Mouse (Mus musculus): ENCODE results near the gene Nkrf.
A peak's percentile ranks its signal among the peaks of the same experiment; 100 is the strongest.
"Not testable (repeated sequence)": the region's sequence is repeated elsewhere in the genome, so short reads cannot be mapped to it uniquely, and the experiment has no call there.

The Nkrf gene

DNA sequence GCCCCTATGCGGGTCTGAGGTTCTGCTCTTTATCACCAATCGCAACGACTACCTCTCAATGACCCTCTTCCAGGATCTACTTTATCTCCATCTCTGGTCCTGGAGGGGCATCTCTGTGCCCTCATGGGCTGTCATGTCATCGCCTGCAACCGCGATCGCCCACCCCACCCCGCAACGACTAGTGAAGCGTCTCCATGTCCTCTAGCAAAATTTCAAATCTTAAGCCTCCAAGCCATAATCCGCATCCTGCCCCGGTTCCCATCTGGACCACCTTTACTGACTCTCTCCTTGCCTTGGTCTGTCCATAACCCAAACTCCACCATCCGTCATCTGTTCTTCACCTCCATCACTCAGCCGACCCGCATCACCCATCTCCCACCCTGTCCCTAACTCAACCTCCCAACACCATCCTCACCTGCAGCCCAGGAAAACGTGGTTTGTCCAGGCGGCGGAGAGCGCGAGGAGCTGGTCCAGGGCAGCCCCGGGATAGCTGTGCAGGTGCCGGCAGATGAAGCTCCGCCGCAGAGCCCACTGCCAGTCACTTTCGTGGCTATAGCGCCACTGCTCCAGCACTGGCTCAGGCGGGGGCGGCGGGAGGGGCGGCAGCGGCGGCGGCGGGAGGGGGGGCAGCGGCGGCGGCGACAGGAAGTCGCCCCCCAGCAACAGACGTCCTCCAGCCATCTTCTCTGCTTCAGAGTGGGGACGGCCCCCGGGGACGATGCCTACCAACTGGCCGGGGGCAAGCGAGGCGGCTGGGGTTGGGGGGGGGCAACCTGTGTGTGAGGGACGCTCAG lies at the start of gene Nkrf:
Nkrf (minus strand) TSS at position 579 of the 794 bp plus-strand sequence.
- peak; percentile 44 for DNase-seq

DNA sequence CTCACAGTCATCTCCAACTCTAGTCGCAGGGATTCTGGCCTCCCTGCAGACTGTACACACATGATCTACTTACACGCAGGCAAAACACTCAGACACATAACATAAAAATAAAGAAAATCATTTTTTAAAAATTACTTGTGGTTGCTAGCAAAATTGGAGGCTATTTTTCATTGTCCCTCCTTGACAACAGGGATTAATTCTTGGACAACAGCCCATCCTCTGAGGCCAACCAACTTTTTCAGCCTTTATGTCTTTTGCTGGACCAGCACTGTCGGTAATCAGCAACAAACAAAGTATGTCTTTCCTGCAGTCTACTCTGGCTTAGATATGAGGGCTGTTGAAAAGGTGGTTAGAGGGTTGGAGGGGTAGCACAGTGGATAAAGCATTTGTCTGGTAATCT lies 38.4 kb upstream of the Nkrf start:
- no peak for DNase-seq

DNA sequence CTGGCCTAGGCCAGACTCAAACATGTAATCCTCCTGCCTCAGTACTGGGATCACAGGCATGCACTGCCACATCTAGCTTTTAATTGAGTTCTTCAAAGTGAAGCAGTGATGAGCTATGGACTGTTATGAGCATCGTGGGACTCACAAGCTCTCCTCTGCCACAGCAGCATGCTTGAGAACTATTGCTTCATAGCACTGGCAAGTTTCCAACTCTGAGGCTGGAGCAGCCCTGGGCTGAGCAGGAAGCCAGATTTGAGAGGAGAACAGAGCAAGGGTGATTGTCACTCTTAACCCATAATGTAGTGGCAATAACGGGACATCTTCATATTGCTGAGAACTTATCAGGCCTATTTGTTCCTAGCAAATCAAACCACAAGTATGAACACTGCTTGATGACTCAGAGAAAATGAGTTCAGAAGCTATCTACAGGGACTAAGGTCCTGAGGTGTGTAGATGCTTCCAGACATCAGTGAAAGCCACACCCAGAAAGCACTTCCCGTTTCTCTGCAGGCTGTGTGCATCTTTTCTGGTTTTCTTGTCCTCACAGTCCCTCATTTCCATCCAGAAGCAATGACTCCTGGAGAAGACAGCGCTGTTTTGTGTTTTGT lies 37.2 kb upstream of the Nkrf start:
- peak; percentile 24 for DNase-seq

- DNase-seq: no peak
Measured at GRCm38 (mm10) chrX:36935326-36935966, 32.7 kb upstream of the Nkrf start.

- DNase-seq: no peak
Measured at GRCm38 (mm10) chrX:36930574-36930973, 27.9 kb upstream of the Nkrf start.

- DNase-seq: no peak
Measured at GRCm38 (mm10) chrX:36929694-36930093, 27.0 kb upstream of the Nkrf start.

DNA sequence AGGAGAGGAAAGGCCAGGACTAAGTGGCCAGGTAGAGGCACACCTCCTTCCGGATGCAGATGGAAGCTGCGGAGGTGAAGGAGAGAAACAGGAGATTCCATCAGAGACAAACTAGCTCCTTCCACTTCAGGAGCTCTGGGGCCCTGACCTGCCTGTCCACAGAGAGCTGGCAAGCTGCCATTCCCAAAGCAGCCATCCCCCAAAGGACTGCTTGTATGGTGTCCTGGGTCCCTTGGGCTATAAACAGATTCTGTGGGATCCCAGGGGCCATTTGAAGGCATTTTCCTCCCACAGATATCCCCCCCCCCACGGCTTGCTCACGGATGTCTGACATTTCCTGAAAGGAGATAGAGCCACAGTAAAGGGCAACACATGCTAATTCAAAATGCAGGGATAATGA lies 26.1 kb upstream of the Nkrf start:
- DNase-seq: no peak

GRCm38 (mm10) chrX:36921346-36921745 lies 18.6 kb upstream of the Nkrf start:
- DNase-seq: no peak

DNA sequence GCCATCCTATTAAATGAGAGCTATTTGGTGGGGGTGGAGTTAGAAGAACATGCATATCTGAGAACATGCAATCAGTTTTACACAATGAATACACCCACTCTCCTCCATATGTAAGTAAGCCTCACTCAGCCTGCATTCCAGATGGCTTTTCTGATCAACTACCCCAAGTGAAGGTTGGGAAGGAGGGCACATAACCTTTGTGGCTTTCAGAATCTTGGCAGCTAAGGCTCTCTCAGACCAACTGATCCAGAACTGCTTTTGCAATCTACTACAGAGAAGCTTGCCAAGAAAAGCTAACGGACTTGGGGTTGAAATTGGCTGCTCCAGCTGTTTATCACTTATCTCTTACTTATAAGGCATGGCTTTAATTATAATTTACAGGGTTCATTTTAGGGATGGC lies 15.1 kb upstream of the Nkrf start:
- no peak for DNase-seq

DNA sequence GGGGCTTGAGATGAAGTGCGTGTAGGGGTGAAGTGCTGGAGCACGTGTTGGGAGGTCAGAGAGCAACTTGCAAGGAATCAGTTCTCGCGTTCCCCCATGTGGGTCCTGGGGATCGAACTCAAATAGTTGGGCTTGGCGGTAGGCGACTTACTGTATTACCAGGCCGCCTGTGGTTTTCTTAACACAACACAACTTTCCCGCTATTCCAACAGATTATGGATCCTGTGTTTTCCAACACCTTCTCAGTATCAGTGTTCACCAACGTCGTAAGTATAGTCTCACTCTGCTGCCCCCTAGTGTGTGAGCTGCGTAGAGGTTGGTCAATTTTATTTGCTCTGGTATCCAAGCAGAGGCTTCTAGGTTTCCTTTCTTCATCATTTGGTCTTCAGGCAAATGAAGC lies 8.6 kb upstream of the Nkrf start:
- peak; percentile 27 for DNase-seq

GRCm38 (mm10) chrX:36906539-36906938 lies 3.8 kb upstream of the Nkrf start:
- no peak for DNase-seq

DNA sequence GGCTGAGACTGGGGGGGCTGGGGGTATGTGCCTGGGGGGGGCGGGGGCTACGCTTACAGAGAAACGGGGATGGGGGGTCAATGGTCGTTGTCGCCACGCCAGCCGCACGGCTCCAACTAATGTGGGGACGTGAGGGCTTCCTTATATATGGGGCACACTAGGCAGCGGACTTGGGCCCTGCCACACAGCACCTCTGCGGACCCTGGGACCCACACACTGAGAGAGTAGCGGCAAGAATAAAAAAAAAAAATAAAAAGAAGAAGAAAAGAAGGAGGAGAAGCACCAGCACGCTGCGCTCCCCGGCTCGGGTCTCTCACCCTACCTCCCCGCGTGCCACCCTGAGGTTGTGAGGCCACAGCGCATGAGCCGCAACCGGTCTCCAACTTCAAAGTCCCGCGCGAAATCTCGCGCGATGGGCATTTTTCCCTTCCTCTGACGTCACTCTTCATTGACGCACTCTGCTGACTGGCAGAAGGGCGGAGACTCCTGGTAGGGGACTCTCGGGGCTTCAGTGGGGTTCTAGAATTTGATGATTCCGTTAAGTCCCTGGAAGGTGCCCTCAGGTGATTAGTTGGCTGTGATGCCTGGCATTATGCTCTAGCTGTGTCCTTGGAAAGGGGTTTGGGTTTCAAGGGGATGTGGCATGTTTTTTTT lies 543 bp upstream of the Nkrf start:
- DNase-seq: peak; percentile 94

DNA sequence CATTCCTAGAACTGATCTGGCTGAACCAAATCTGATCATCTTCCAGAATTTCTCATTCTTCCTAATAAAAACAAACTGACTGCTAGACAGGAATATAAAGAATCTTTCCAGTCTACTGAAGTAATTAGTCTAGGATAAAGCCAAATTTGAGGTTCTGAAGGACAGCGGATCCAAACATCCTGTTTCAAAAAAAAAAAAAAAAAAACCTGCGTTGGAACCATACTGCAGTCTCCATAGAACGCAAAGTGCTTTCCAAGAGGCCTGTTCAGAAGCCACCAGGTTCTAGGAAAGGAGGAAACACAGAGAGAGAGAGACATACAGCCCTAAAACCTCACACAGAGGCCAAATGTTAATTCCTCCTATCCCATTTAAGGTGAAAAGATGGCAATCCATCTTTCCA lies 1.0 kb downstream of the Nkrf start:
- DNase-seq: no peak

DNA sequence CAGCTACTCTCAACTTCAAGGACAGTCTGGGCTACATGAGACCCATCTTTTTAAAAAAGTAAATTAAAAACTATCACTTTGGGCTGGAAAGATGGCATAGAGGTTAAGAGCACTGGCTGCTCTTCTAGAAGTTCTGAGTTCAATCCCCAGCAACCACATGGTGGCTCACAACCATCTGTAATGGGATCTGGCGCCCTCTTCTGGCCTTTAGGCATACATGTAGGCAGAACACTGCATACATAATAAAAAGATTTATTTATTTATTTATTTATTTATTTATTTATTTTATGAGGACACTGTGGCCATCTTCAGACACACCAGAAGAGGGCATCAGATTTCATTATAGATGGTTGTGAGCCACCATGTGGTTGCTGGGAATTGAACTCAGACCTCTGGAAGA lies 3.8 kb downstream of the Nkrf start:
- not testable (repeated sequence) for DNase-seq

DNA sequence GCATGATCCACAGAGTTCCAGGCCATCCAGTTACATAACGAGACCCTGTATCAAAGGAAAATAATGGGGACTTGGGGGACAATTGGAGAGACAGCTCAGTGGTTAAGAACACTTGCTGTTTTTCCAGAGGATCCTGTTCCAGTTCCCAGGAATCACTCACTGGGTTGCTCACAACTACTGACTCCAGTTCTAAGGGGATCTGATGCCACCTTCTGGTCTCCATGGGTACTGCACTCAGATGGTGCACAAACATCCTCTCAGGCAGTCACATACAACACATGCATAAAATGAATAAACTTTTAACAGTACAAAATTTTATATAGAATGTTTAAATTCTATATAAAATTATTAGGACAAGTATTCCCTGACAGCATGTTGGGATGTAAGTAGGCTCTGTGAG lies 18.0 kb downstream of the Nkrf start:
- no peak for DNase-seq

GRCm38 (mm10) chrX:36874704-36875128 lies 28.0 kb downstream of the Nkrf start:
- DNase-seq: no peak

- DNase-seq: peak; percentile 88
Measured at GRCm38 (mm10) chrX:36874178-36874696, 28.5 kb downstream of the Nkrf start.

DNA sequence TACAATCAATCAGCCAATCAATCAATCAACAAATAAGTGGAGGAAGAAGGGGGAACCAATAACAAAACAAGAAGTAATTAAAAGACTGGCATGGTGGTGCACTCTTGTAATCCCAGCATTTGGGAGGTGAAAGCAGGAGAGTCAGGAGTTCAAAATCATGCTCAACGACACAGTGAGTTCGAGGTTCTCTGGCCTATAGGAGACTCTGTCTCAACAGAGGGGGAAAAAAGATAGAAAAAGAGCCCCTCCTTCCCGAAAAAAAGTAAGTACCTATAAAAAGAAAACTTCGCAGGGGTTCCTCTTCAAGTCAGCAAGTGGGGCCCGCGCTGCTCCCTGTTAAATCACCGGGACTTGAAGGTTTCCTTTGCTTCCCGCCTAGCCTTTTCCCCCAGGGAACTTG lies 28.9 kb downstream of the Nkrf start, which contains the start of the genes Ube2a and C330007P06Rik:
Ube2a (plus strand) TSS at position 136 of the 400 bp plus-strand sequence.
C330007P06Rik (minus strand) TSS at position 347 of the 400 bp plus-strand sequence.
- no peak for DNase-seq

- DNase-seq: no peak
Measured at GRCm38 (mm10) chrX:36870372-36870771, 32.3 kb downstream of the Nkrf start.

DNA sequence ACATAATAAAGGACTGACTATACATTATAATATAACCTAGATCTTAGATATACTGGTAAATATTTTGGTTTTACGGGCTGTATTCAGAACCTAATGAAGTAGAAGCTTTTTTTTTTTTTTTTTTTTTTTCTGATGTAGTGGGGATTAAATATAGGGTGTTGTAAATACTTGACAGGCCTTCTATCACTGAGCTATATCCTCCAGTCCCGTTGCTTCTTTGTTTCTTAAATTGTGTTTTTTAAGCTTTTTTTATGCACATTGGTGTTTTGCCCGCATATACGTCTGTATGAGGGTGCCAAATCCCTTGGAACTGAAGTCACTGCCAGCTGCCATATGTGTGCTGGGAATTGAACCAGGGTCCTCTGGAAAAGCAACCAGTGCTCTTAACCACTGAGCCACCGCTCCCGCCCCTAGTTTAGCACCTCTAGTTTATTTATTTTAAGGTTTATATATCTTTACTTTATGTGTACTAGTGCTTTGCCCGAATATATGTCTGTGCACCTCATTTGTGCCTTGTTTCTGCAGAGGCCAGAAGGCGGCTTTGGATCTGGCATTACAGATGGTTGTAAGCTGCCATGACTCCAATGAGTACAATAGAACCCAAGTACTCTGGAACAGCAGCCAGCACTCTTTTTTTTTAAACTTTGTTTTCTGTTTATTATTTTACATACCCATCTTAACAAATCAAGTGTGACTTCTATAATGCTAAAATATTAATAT lies 37.9 kb downstream of the Nkrf start:
- DNase-seq: no peak

DNA sequence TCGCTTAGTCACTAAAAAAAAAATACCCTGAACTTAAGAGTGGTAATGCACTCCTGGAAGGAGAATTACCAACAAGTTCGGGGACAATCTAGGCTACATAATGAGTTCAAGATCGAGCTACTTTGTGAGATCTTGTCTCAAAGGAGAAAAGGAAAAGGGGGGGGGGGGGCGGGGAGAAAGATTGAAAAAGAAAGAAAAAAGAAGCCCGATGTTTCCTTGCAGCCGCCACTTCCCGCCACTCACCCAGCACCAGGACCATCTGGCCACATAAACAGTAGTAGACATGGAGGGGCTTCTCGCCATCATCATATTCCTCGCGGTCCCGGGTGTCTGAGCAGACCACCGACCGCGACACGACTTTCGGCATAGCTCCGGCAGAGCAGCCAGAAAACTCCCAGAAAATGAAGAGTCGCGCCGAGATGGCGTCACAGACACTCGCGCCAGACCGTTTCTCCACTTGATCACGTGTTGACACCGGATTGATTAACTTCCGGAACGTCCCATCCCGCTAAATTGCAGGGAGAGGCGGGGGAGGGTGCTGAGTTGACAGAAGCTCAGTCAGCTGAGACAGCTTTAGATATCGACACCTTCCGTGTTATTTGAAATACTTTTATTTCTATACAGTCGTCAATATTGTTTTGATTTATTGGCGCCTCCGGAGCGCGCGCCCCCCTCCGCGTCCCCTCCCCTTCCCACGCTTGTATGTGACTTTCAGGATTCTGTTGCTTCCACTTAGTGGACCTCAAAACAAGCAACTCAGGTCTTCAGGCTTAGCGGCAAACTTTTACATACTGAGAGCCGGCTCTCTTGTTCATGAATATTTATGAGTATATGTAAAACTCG lies 38.7 kb downstream of the Nkrf start:
- DNase-seq: peak; percentile 84
